Mouse (Mus musculus) embryo, embryonic 10.5 days (tissue): Measurements from ENCODE around the gene Trim10.

ENCODE experiments used
- DNase-seq: peaks from one replicate; pipeline ENCODE4 v3.0.0-alpha.2; 2015; ENCODE audit warnings: low spot score

The Trim10 gene

DNA sequence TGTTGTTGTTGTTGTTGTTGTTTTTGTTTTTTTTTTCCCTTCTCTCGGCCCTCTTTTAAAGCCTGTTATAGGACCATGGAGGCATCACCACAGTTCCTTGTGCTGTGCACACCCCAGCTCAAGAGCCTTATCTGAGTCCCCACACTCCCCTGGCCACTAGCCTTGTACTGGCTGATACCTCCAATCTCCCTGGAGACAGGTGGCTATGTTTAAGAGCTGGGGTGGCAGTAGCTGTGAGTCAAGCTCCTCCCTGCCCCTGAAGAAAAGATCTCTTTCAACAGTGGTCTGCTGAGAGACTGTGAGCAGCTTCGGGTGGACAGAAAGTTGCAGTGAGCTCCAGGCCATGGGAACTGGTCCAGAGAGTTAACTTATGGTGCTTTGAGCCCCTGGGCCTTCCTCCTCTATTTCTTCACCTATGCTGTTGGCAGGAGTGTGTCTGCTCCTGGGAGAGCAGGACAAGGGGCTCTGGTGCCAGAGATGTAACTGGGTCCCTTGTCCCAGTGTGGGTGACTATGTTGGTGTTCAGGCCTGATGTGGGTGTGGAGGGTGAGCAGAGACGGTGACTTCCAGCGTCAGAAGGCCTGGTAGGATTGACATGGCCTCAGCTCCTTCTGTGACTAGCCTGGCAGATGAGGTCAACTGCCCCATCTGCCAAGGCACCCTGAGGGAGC is at the start of gene Trim10:
TSS of gene Trim10 (plus strand) at position 291 of the 671 bp plus-strand sequence.
- no peak for DNase-seq

DNA sequence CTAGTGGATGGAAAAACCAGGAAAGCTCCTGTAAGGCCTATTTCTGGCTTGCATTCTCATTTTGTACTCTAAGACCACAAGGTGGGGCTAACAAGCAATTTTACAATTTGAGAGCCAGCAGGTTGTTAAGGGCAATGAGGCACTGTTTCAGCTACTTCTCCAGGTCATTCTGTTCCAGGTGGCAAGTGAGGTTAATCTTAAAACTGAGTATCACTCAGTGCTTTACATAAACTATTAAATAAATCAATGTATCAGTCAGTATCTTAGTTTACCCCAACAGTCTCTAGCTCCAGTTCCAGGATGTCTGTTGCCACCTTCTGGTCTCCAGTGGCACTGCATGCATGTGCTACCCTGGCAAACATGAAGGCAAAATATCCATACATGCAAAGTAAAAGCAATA is 45.4 kb upstream of the Trim10 start:
- DNase-seq, result peak; percentile 71

GRCm38 (mm10) chr17:36825525-36825924 is 43.8 kb upstream of the Trim10 start:
- peak; percentile 12 for DNase-seq

- peak; percentile 73 for DNase-seq
Observed at GRCm38 (mm10) chr17:36826002-36826401, 43.4 kb upstream of the Trim10 start.

- DNase-seq, result no peak
Observed at GRCm38 (mm10) chr17:36828488-36828887, 40.9 kb upstream of the Trim10 start.

- DNase-seq, result no peak
Observed at GRCm38 (mm10) chr17:36830470-36830869, 38.9 kb upstream of the Trim10 start.

GRCm38 (mm10) chr17:36832694-36833093 is 36.7 kb upstream of the Trim10 start:
- no peak for DNase-seq

- DNase-seq, result peak; percentile 78
Observed at GRCm38 (mm10) chr17:36835591-36836426, 33.6 kb upstream of the Trim10 start.

DNA sequence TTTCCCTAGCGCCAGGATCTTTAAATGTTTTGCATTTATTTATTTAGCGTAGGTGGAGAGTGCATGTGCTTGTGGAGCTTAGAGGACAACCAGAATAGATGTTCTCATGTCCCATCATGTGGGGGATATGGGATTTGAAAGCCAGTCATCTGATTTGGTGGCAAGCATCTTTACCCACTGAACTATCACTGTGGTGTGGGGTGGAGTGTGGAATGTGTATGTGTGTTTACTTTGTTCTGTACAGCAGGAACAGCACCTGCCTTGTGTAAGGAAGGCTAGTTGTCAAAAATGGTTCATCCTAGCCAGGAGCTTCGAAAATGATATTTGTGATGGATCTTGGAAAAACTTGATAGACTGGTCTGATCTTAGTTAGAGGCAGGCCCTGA is 33.0 kb upstream of the Trim10 start:
- DNase-seq, result no peak

- peak; percentile 98 for DNase-seq
Observed at GRCm38 (mm10) chr17:36836874-36837647, 32.3 kb upstream of the Trim10 start, which contains the start of gene Trim26. Gene Trim26, plus strand, starts transcription at chr17:36837134.

GRCm38 (mm10) chr17:36839001-36839400 is 30.4 kb upstream of the Trim10 start:
- no peak for DNase-seq

DNA sequence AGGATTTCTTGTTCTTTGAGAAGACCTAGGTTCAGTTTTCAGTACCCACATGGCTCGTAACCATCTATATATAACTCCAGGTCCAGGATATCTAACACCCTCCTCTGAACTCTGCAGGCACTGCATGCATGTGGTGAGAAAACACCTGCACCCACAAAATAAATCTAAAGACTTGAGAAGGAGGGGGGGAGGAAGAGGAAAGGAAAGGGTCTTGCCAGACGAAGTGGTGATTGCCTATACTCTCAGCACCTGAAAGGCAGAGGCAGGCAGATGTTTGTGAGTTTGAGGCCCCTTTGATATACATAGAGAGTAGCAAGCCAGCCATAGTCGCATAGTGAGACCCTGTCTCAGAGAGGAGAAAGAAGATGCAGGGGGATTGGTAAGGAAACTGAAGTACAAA is 29.4 kb upstream of the Trim10 start:
- DNase-seq, result no peak

DNA sequence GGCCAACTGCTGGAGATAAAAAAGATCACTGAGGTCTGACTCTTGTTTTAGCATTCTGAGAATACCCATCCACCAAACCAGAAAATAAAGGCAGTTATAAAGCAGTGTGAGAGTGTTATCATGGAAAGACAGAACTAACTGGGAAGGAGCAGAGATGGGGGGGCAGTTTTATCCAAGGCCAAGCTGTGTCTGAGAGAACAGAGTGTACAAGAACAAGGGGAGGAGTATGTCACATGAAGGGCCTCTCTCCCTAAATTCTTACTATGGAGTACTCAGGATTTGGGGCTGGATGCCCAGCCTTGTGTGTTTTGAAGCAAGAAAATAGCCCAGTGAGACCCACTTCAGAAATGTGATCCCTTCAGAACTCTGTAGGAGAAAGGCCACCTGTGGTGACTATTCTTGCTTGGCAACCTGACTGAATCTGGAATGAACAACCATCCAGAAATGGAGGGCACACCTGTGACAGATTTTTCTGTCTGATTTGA is 28.4 kb upstream of the Trim10 start:
- DNase-seq, result no peak

DNA sequence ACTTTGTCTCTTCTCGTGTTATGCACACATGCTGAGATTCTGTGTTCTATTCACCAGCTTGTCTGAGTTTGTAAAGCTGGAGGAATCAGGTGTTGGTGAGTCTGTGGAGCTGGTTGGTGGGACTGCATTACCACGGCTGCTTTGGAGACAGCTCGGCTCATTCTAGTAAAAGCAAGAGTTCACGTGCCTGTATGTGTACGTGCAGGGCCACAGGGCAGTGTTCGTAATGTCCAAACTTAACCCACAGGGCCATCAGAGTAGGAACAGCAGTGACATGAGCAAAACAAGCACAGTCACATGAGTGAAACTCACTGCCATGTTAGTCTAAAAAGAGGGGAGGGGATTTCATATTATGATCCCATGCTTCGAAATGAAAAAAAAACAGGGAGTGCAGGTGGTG is 25.7 kb upstream of the Trim10 start:
- DNase-seq, result no peak

GRCm38 (mm10) chr17:36844286-36844719 is 25.1 kb upstream of the Trim10 start:
- DNase-seq, result no peak

DNA sequence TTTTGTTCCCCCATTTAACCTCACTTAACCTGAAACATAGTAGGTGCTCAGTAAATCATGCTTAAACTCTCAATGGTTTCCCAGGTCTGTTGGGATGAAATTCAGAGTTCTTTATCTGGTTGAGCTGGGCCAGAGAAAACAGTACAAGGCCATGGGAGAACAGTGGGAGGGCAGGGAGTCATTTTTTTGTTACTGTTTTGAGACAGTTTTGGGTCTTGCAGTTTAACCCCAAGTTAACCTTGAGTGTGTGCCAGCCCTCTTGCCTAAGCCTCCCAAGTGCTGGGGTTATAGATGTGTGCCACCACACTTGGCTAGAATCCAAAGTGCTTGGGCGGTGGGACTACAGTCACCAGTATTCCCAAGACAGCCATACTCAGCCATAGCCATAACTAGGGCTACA is 24.6 kb upstream of the Trim10 start:
- DNase-seq, result no peak

GRCm38 (mm10) chr17:36848911-36849310 is 20.5 kb upstream of the Trim10 start:
- no peak for DNase-seq

DNA sequence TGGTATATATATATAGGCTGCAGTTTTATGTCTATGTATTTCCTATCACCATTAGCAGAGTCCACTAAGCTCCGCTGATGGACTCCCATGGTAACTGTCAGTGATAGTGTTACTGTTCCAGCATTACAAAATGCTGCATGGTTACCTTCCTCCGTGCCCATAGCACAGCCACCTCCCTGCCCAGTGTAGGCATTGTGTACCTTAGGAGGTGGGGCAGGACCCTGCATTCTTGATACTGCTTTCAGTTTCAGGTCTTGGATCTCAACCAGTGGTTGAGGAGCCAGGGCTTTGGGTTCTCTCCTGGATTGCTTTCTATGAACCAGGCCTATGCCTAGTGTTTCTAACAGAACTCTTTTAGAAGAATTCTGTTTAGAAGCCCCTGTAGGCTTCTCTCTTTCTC is 19.4 kb upstream of the Trim10 start:
- no peak for DNase-seq

- DNase-seq, result no peak
Observed at GRCm38 (mm10) chr17:36851200-36851599, 18.2 kb upstream of the Trim10 start.

- no peak for DNase-seq
Observed at GRCm38 (mm10) chr17:36851627-36852026, 17.7 kb upstream of the Trim10 start.

- no peak for DNase-seq
Observed at GRCm38 (mm10) chr17:36855484-36855883, 13.9 kb upstream of the Trim10 start.

GRCm38 (mm10) chr17:36856236-36856635 is 13.1 kb upstream of the Trim10 start:
- DNase-seq, result no peak
